Mouse (Mus musculus): Measurements from ENCODE around the gene Galnt6.

- TF ChIP-seq CTCF (IDR thresholded peaks at IDR 0.05; ENCODE audit: low read depth) (no peak), EP300 (IDR thresholded peaks at IDR 0.05; ENCODE audit: low read depth) (no peak)
Observed at GRCm38 (mm10) chr15:100646161-100646560, 83.0 kb downstream of the Galnt6 start.

All from liver, postnatal 0 days (tissue).